Mouse (Mus musculus) small intestine, adult 2 months (tissue): ENCODE results near the gene Trim21. TPM values are rescaled to one million over a fixed set of nuclear protein-coding genes. Genes with fewer than 3 reads are reported as not detected.

Experiments used
- H3K27ac ChIP-seq: fragments of 200-500 bp; 2 replicates; pipeline ENCODE4 v1.5.1; 2012; ENCODE audit warnings: low read depth, low read length, control low read depth, inconsistent platforms; ENCODE audit not compliant: insufficient read depth
- H3K27me3 ChIP-seq: fragments of 200-500 bp; 2 replicates; pipeline ENCODE4 v1.6.1; 2012; ENCODE audit warnings: mild to moderate bottlenecking, moderate library complexity, low read length, inconsistent platforms; ENCODE audit not compliant: control insufficient read depth, insufficient read depth
- H3K36me3 ChIP-seq: fragments of 200-500 bp; 2 replicates; pipeline ENCODE4 v1.6.1; 2012; ENCODE audit warnings: mild to moderate bottlenecking, low read length, control low read depth, inconsistent platforms; ENCODE audit not compliant: control insufficient read depth, insufficient read depth
- H3K4me1 ChIP-seq: fragments of 200-500 bp; 2 replicates; pipeline ENCODE4 v1.6.1; 2012; ENCODE audit warnings: low read length, inconsistent platforms, mixed read lengths; ENCODE audit not compliant: control insufficient read depth, insufficient read depth, insufficient read length
- H3K4me3 ChIP-seq: fragments of 200-500 bp; 2 replicates; pipeline ENCODE4 v1.5.1; 2012; ENCODE audit warnings: low read depth, mild to moderate bottlenecking, control low read depth, inconsistent platforms, low read length, moderate library complexity
- CTCF ChIP-seq: fragments of 200-500 bp; IDR thresholded peaks from 2 replicates; pipeline ENCODE4 v1.5.1; 2012; ENCODE audit warnings: low read depth, mild to moderate bottlenecking, control low read depth, inconsistent platforms, low read length, moderate library complexity, mixed read lengths; ENCODE audit not compliant: insufficient replicate concordance, insufficient read length; ENCODE audit errors: extremely low read depth
- POLR2A ChIP-seq: fragments of 200-500 bp; IDR thresholded peaks from 2 replicates; pipeline ENCODE4 v1.6.1; 2012; ENCODE audit warnings: low read depth, mild to moderate bottlenecking, control low read depth, inconsistent platforms, low read length, moderate library complexity
- WGBS: fragments of 180-500 bp; shearing (Covaris S2); methylation state at CpG from one replicate; pipeline ENCODE4 v1.1.7; 2018; 5-methylcytosine and 5-hydroxymethylcytosine counted together
- polyA plus RNA-seq: library from polyadenylated mRNA; depleted of rRNA; stranded (reverse); fragments of >200 nt; gene quantifications from 2 replicates; pipeline ENCODE4 v1.2.3, GENCODE M21; 2012; rRNA removed

Trim21 gene
- 1.6 and 2.0 TPM in 2 replicates for polyA plus RNA-seq

GRCm38 (mm10) chr7:102564999-102565997 lies at the start of gene Trim21:
Trim21 (minus strand) TSS chr7:102565486.
- peak within 1 kb of the TSS; percentile 54 for H3K27ac ChIP-seq
- H3K27me3 ChIP-seq = no peaks in the 10 kb centered on the region; the same call in 1 of the 2 replicates

GRCm38 (mm10) chr7:102597378-102598031 lies 32.2 kb upstream of the Trim21 start, which contains the start of gene Olfr552:
Olfr552 (plus strand) TSS chr7:102597770.
- Histone ChIP-seq H3K27ac (no peak within 1 kb of the TSS), H3K36me3 (no peaks in the 10 kb centered on the region), H3K4me3 (no peak within 1 kb of the TSS), H3K27me3 (no peaks in the 10 kb centered on the region), H3K4me1 (no peaks in the 10 kb centered on the region)
- 47% methylated on average over 1 of the region's 1 CpGs for WGBS
- TF ChIP-seq POLR2A = no peak
- TF ChIP-seq CTCF = no peak

More at GRCm38 (mm10) chr7:102564999-102565997, at the start of gene Trim21:
- H3K4me1 ChIP-seq = peaks cover 4% of the 10 kb centered on the region; the same call in 1 of the 2 replicates
- peaks cover 25% of the 10 kb centered on the region for H3K36me3 ChIP-seq
- WGBS = 5% methylated on average over 10 of the region's 10 CpGs
- peak within 1 kb of the TSS; percentile 87 for H3K4me3 ChIP-seq
- TF ChIP-seq POLR2A (peak; percentile 49; the same call in 1 of the 2 replicates), CTCF (no peak)

DNA sequence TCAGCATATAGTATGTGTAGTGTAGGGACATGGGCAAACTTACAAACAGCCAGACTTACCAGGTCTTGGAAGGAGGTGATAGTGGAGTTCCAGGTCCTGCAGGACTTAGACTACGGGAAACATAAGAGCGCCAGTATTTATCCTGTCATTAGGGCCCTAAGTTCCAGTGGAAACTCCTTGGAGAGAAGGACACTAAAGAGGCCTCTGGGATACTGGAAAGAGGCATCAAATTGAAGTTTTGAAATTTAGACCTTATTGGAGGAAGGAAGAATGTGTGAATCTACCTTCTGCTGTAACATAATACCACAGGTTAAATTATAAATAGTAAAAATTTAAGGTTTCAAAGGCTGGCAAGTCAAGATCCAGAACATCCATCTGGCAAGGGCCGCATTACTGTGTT lies 26.5 kb upstream of the Trim21 start, which contains the start of gene Olfr551:
Gene Olfr551, minus strand, starts transcription at position 101 of the 400 bp plus-strand sequence.
- H3K36me3 ChIP-seq = no peaks in the 10 kb centered on the region
- WGBS = 90% methylated on average over 3 of the region's 3 CpGs
- H3K4me3 ChIP-seq = no peak within 1 kb of the TSS

DNA sequence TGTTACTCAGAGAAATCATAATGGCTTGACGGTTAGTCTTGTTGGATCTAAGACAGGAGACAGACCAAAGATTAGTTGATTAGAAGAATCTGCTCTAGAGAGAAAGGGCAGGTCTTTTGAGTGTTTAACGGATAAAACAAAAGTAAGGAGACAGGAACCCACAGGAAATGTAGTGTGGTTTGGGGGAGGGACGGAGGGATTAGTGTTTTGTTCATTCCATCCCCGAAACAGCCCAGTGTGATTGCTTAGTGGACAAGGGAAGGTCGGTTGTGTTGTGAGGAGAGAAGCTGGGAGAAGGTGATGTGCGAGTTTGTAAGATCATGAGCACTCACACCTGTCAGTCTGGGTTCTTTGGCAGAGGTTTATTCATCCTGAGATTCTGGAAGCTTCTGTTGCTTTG lies 10.7 kb upstream of the Trim21 start:
- WGBS = 56% methylated on average over 6 of the region's 6 CpGs
- H3K27ac ChIP-seq = no peak overlapping the region
- H3K4me3 ChIP-seq = no peak overlapping the region
- no peaks in the 10 kb centered on the region for H3K27me3 ChIP-seq
- no peaks in the 10 kb centered on the region for H3K36me3 ChIP-seq
- no peak for TF ChIP-seq POLR2A
- TF ChIP-seq CTCF = no peak
- H3K4me1 ChIP-seq = no peaks in the 10 kb centered on the region

More for the DNA sequence above, 26.5 kb upstream of the Trim21 start, which contains the start of gene Olfr551:
- Histone ChIP-seq H3K4me1 (no peaks in the 10 kb centered on the region), H3K27ac (no peak within 1 kb of the TSS), H3K27me3 (no peaks in the 10 kb centered on the region)
- TF ChIP-seq POLR2A (no peak), CTCF (no peak)

DNA sequence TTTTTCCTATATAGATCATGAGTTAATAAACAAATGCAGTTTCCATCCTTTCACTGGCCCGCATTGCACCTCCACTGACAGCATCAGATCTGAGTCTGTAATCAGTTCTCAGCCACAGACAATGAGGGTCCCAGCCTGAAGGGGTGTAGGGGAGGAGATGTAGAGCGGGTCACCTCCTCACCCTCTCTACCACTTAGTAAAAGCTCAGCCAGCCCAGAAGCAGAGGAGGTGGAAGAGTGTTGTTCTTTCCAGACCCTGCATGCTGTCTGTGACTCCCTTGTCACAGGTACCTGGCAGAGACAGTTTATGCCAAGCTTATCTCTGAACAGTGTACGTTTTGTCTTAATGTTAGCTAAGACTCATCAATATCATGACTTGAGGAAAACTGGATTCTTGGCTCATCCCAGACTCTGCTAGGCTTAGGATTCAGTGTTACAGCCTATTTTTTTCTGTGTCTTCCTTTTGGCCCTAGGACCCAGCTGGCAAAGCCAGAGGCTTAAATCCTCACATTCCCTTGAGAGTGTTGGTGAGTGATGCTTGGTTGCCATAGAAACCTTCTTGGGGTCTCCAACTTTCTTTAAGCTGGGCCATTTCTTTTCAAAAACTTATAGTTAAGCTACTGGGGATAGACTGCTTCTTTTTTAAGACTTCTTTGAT lies 8.0 kb upstream of the Trim21 start:
- no peaks in the 10 kb centered on the region for H3K36me3 ChIP-seq
- no peaks in the 10 kb centered on the region for H3K4me1 ChIP-seq
- no peak overlapping the region for H3K4me3 ChIP-seq
- H3K27ac ChIP-seq = no peak overlapping the region
- WGBS = 79% methylated on average over 3 of the region's 3 CpGs
- TF ChIP-seq POLR2A (no peak), CTCF (no peak)
- H3K27me3 ChIP-seq = no peaks in the 10 kb centered on the region; the same call in 1 of the 2 replicates

DNA sequence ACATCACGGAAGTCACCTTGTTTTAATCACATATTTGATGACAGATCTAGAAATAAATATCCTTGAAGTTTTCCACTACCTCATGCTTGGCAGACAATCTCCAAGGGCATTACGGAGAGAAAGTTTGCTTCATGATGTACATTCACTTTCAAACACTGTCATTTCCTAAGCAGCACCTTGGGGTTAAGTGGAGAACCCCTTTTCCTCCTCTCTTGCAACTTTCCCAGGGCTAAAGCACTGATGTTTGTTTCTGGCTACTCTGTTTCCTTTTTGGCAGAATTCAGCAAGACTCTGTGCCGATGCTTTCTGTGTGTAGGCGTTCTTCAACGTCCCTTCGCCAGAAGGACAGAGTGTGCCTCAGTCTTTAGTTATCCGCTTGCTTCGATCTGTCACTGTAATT lies 5.9 kb upstream of the Trim21 start, which contains the start of gene Olfr550:
Gene Olfr550, plus strand, starts transcription at position 301 of the 400 bp plus-strand sequence.
- H3K4me1 ChIP-seq = no peaks in the 10 kb centered on the region
- WGBS = 87% methylated on average over 8 of the region's 8 CpGs
- no peak within 1 kb of the TSS for H3K4me3 ChIP-seq
- H3K36me3 ChIP-seq = no peaks in the 10 kb centered on the region
- no peaks in the 10 kb centered on the region; the same call in 1 of the 2 replicates for H3K27me3 ChIP-seq
- TF ChIP-seq CTCF = no peak
- H3K27ac ChIP-seq = no peak within 1 kb of the TSS
